Mouse (Mus musculus): ENCODE data around the gene Il1rapl1. TPM values are rescaled to one million over a fixed set of nuclear protein-coding genes. Genes with fewer than 3 reads are reported as not detected.

Il1rapl1 gene
- total RNA-seq (2015) (not detected in 2 replicates), total RNA-seq (2017) (not detected in 2 replicates)

GRCm38 (mm10) chrX:88115609-88116073 lies at the start of gene Il1rapl1:
Gene Il1rapl1, minus strand, starts transcription at chrX:88115645.
- no peak for ATAC-seq (replicated peaks; ENCODE audit: poor library complexity)

- no peak for ATAC-seq (replicated peaks; ENCODE audit: poor library complexity)
Observed at GRCm38 (mm10) chrX:88158037-88158436, 42.6 kb upstream of the Il1rapl1 start.

GRCm38 (mm10) chrX:88125612-88126011 lies 10.2 kb upstream of the Il1rapl1 start:
- ATAC-seq (replicated peaks; ENCODE audit: poor library complexity), result no peak

GRCm38 (mm10) chrX:88120070-88120469 lies 4.6 kb upstream of the Il1rapl1 start:
- ATAC-seq (replicated peaks; ENCODE audit: poor library complexity), result no peak

- no peak for ATAC-seq (replicated peaks; ENCODE audit: poor library complexity)
Observed at GRCm38 (mm10) chrX:88117858-88118257, 2.4 kb upstream of the Il1rapl1 start.

GRCm38 (mm10) chrX:88116326-88116725 lies 881 bp upstream of the Il1rapl1 start:
- ATAC-seq (replicated peaks; ENCODE audit: poor library complexity), result no peak

- ATAC-seq (replicated peaks; ENCODE audit: poor library complexity), result no peak
Observed at GRCm38 (mm10) chrX:88113561-88113960, 1.9 kb downstream of the Il1rapl1 start.

GRCm38 (mm10) chrX:88112254-88112653 lies 3.2 kb downstream of the Il1rapl1 start:
- ATAC-seq (replicated peaks; ENCODE audit: poor library complexity), result no peak

- ATAC-seq (replicated peaks; ENCODE audit: poor library complexity), result no peak
Observed at GRCm38 (mm10) chrX:88109733-88110132, 5.7 kb downstream of the Il1rapl1 start.

- ATAC-seq (replicated peaks; ENCODE audit: poor library complexity), result no peak
Observed at GRCm38 (mm10) chrX:88093936-88094569, 21.4 kb downstream of the Il1rapl1 start.

GRCm38 (mm10) chrX:88089873-88090272 lies 25.6 kb downstream of the Il1rapl1 start:
- ATAC-seq (replicated peaks; ENCODE audit: poor library complexity), result no peak

- ATAC-seq (replicated peaks; ENCODE audit: poor library complexity), result no peak
Observed at GRCm38 (mm10) chrX:88072741-88073419, 42.6 kb downstream of the Il1rapl1 start.

GRCm38 (mm10) chrX:88070368-88070767 lies 45.1 kb downstream of the Il1rapl1 start:
- no peak for ATAC-seq (replicated peaks; ENCODE audit: poor library complexity)

- no peak for ATAC-seq (replicated peaks; ENCODE audit: poor library complexity)
Observed at GRCm38 (mm10) chrX:88043556-88043955, 71.9 kb downstream of the Il1rapl1 start.

GRCm38 (mm10) chrX:88038984-88039383 lies 76.5 kb downstream of the Il1rapl1 start:
- ATAC-seq (replicated peaks; ENCODE audit: poor library complexity), result no peak

GRCm38 (mm10) chrX:87897172-87897571 lies 218.3 kb downstream of the Il1rapl1 start:
- no peak for ATAC-seq (replicated peaks; ENCODE audit: poor library complexity)

- ATAC-seq (replicated peaks; ENCODE audit: poor library complexity), result no peak
Observed at GRCm38 (mm10) chrX:87891916-87892315, 223.5 kb downstream of the Il1rapl1 start.

- ATAC-seq (replicated peaks; ENCODE audit: poor library complexity), result no peak
Observed at GRCm38 (mm10) chrX:87854107-87854506, 261.3 kb downstream of the Il1rapl1 start.

- ATAC-seq (replicated peaks; ENCODE audit: poor library complexity), result no peak
Observed at GRCm38 (mm10) chrX:87813884-87814283, 301.6 kb downstream of the Il1rapl1 start.

GRCm38 (mm10) chrX:87807717-87808116 lies 307.7 kb downstream of the Il1rapl1 start:
- no peak for ATAC-seq (replicated peaks; ENCODE audit: poor library complexity)

GRCm38 (mm10) chrX:87793011-87793410 lies 322.4 kb downstream of the Il1rapl1 start:
- ATAC-seq (replicated peaks; ENCODE audit: poor library complexity), result no peak

GRCm38 (mm10) chrX:87710589-87710988 lies 404.9 kb downstream of the Il1rapl1 start:
- ATAC-seq (replicated peaks; ENCODE audit: poor library complexity), result no peak

Measured in megakaryocyte progenitor cell, adult 5-6 weeks (primary cell).